Mouse (Mus musculus) gonadal fat pad, adult 2 months (tissue): Measurements from ENCODE around the gene Rpl36al. TPM values are rescaled to one million over a fixed set of nuclear protein-coding genes. Genes with fewer than 3 reads are reported as not detected.

ENCODE experiments used
- DNase-seq: peaks from one replicate; pipeline ENCODE4 v3.0.0-alpha.2; 2012; ENCODE audit warnings: low read depth
- polyA plus RNA-seq: library from polyadenylated mRNA; depleted of rRNA; stranded (reverse); fragments of >200 nt; gene quantifications from 2 replicates; pipeline ENCODE4 v1.2.3, GENCODE M21; 2012; rRNA removed

Gene Rpl36al
- 189 and 234 TPM in 2 replicates for polyA plus RNA-seq

- peak; percentile 71 for DNase-seq
Observed at GRCm38 (mm10) chr12:69183583-69184308, at the start of gene Rpl36al, which contains the start of gene Mgat2. Gene Rpl36al (minus strand): TSS chr12:69184083. Gene Mgat2 (plus strand): TSS chr12:69184157.

- DNase-seq = no peak
Observed at GRCm38 (mm10) chr12:69229251-69229650, 45.4 kb upstream of the Rpl36al start.

- DNase-seq = peak; percentile 20
Observed at GRCm38 (mm10) chr12:69227776-69228466, 44.0 kb upstream of the Rpl36al start, which contains the start of gene Pole2. Gene Pole2 (minus strand): TSS chr12:69228195.

- no peak for DNase-seq
Observed at GRCm38 (mm10) chr12:69220613-69221277, 36.9 kb upstream of the Rpl36al start.

GRCm38 (mm10) chr12:69216587-69216986 lies 32.7 kb upstream of the Rpl36al start:
- DNase-seq = no peak

- DNase-seq = peak; percentile 82
Observed at GRCm38 (mm10) chr12:69215000-69215785, 31.3 kb upstream of the Rpl36al start.

GRCm38 (mm10) chr12:69214393-69214792 lies 30.5 kb upstream of the Rpl36al start:
- no peak for DNase-seq

- DNase-seq = no peak
Observed at GRCm38 (mm10) chr12:69213186-69213777, 29.4 kb upstream of the Rpl36al start.

GRCm38 (mm10) chr12:69211057-69211456 lies 27.2 kb upstream of the Rpl36al start:
- DNase-seq = no peak

- DNase-seq = no peak
Observed at GRCm38 (mm10) chr12:69210056-69210979, 26.4 kb upstream of the Rpl36al start.

- no peak for DNase-seq
Observed at GRCm38 (mm10) chr12:69208520-69208919, 24.6 kb upstream of the Rpl36al start.

GRCm38 (mm10) chr12:69207926-69208325 lies 24.0 kb upstream of the Rpl36al start:
- DNase-seq = no peak

GRCm38 (mm10) chr12:69207396-69207795 lies 23.5 kb upstream of the Rpl36al start:
- DNase-seq = no peak

- no peak for DNase-seq
Observed at GRCm38 (mm10) chr12:69204052-69204833, 20.4 kb upstream of the Rpl36al start, which contains the start of gene Gm49384. Gene Gm49384 (minus strand): TSS chr12:69204267.

- no peak for DNase-seq
Observed at GRCm38 (mm10) chr12:69198985-69199384, 15.1 kb upstream of the Rpl36al start.

- no peak for DNase-seq
Observed at GRCm38 (mm10) chr12:69198164-69198535, 14.3 kb upstream of the Rpl36al start, which contains the start of gene Dnaaf2. Gene Dnaaf2 (minus strand): TSS chr12:69198429.

GRCm38 (mm10) chr12:69197378-69198163 lies 13.7 kb upstream of the Rpl36al start:
- no peak for DNase-seq
